Mouse (Mus musculus): Measurements from ENCODE around the gene Klk6.
A peak's percentile ranks its signal among the peaks of the same experiment; 100 is the strongest.

Klk6 gene

DNA sequence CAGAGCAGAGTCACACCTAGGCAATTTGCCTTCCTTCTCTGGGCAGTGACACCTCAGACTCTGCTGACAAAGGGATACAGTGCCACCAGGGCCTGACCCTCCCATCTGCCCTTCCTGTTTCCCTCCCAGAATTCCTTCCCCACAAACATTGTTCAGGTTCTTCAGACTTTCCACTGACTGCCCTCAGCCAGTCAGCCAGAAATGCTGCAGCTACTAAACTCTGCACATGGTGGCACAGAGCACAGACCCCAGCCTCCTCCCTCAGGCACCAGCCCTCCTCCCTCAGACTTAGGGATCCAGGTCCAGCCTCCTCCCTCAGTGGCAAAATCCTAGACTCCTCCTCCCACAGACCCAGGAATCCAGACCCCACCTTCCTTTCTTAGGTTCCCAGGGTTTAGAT is 7.6 kb upstream of the Klk6 start:
- DNase-seq (ENCODE audit: extremely low read depth, insufficient read length, low spot score), result no peak

DNA sequence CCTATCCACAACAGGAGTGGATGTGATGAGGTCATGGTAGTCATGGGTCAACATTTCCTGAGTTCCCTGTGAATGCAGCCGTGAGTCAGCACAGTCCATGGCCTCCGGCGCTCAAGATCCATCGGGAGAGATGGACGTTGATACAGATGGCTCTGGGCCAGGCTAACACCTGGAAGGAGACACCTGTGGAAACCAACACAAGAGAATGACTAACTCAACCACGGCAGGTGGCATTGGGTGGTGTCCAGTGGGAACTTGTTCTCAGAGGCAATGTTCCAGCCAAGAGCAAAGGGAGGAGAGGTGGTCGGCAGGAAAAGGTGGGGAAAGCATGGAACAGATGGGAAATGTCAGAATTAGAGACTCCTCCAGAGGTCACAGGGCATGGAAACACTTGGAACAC is 2.7 kb upstream of the Klk6 start:
- no peak for DNase-seq (ENCODE audit: extremely low read depth, insufficient read length, low spot score)

DNA sequence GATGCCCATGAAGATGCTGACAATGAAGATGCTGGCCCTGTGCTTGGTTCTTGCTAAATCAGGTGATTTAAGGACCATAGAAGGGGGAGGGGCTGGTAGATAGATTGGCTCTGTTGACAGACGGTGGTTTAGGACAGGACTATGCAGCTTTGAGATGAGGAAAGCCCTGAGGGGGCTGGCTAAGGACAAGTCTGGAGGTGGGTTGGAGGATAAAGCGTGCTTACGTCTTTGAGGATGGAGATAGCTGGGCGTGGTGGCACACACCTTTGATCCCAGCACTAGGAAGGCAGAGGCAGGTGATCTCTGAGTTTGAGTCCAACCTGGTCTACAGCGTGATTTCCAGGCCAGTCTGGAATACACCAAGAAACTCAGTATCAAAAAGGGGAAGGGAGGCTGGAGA is 1.8 kb downstream of the Klk6 start:
- no peak for DNase-seq (ENCODE audit: extremely low read depth, insufficient read length, low spot score)

DNA sequence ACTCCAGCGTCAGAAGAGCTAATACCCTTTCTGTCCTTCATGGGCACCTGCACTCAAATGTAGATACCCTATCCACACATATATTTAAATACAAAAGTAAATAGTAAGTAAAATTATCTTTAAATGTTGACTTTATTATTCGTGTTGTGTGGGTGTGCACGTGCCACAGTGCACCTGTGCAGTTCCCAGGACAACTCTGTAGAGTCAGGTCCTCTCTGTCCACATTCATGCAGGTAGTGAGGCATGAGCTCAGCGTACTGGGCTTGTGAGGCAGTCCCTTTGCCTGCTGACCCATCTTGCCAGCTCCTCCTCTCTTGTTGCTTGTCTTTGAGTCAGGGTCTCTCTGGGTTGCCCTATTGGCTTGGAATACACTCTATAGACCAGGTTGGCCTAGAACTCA is 3.4 kb downstream of the Klk6 start:
- DNase-seq (ENCODE audit: extremely low read depth, insufficient read length, low spot score), result no peak

DNA sequence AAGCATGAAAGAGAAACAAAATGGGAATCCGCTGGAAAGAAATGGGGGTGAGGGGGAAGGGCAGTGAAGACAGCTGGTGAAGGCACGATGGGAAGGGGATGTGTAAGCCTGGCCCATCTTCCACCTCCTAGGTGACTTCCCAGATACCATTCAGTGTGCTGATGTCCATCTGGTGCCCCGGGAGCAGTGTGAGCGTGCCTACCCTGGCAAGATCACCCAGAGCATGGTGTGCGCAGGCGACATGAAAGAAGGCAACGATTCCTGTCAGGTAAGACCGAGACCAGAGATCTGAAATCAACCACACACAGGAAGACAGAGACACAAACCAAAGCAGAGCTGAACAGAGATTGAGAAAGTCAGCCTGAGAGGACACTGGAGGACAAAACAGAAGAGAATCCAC is 4.7 kb downstream of the Klk6 start:
- no peak for DNase-seq (ENCODE audit: extremely low read depth, insufficient read length, low spot score)

DNA sequence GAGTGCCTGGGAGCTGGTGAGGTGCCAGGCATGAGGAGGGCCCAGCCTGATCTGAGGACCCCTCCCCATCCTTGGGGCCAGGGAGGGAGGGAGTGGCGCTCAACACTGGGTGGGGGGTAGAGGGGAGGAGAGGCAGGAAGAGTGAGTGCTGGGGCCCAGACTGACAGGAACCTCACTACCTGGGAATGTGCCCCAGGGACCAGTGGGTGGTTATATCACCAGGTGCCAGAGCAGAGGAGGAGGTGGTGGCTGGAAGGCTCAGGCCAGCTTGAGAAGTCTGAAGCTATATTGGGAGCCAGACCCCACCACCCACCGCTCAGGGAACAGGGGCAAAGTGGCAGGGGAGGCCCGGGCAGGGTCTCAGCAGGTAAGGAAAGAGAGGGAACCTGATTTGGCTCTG is 17.4 kb downstream of the Klk6 start, which contains the start of gene Klk5:
Gene Klk5 (plus strand): TSS at position 271 of the 400 bp plus-strand sequence.
- no peak for DNase-seq (ENCODE audit: extremely low read depth, insufficient read length, low spot score)

DNA sequence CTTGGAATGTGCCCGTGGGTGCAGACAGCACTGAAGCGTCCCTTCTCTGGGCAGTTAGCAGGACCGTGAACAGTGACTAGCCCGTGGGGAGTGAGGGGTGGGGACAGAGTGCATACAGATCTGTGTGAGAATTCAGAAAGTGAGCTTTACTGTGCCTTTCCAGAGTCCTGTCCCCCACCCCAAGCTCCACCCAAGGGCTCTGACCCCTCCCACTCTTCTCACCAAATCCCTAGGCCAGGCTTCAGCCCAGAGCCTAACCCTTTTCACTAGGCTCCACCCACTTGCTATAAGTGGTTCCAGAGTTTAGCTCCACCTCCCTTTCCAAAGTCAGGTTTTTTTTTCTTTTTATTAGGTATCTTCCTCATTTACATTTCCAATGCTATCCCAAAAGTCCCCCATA is 19.5 kb downstream of the Klk6 start:
- DNase-seq (ENCODE audit: extremely low read depth, insufficient read length, low spot score), result no peak

DNA sequence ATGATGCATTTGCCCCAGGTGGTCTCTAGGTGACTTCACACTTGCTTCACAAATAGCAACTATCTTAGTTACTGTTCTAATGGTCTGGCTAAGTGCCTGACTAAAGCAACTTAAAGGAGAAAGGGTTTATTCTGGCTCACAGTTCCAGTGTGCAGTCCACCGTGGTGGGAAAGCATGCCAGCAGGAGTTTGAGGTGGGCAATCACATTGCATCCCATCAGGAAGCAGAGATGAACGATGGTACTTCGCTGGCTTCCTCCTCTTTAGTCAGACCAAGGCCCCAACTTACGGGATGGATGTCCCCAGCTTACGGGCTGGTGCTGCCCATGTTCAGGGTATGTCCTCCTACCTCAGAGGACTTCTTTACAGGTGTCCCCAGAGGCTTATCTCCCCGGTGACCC is 27.3 kb downstream of the Klk6 start:
- no peak for DNase-seq (ENCODE audit: extremely low read depth, insufficient read length, low spot score)

DNA sequence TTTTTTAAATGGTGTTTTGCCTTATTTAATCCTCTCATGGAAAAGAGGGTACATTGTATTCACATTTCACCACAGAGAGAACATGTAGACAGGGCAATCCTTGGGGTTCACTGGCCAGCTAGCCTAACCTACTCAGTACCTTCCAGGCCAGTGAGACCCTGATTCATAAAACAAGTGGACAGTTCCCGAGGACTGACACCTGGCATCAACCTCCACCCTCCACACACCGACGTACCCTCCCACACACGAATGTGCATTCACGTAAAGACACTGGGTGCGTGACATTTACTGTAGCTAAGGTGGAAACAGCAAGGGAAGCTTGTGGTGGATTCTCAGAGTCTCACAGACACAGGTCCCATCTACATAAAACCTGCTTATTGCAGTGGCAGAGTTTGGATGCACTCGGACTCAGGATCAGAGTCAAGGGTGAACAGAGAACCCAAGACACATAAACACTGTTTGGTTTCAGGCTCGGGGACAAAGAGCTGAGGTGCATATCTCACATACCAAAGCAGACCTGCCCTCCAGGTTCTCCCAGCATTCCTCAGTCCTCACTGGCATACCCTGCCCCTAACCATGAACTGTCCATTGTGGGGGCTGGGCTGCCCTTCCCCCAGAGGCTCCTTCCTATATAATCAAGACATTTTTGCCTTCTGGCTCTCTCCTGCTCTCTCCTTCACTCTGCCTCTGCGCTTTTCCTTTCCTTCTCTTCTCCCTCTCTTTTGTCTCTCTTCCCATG is 30.5 kb downstream of the Klk6 start:
- DNase-seq (ENCODE audit: extremely low read depth, insufficient read length, low spot score), result no peak

DNA sequence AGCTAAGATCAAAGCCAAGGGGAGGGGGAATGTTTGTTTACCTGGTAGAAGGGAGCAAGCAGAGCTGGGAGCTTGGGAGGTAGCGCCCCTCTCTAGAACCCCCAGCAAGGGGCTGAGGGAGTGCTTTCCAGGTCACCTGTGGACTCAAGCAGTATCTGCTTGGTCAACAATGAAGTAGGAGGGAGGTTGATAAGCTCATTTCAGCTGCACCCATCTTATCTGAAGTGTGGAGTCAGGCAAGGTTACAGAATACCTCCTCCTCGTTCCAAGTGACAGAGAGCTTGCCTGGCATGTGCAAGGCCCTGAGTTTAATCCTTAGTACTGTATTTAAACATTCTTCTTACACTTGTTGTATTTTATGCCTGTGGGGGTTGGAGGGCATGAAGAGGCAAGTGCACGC is 31.4 kb downstream of the Klk6 start:
- DNase-seq (ENCODE audit: extremely low read depth, insufficient read length, low spot score), result no peak

DNA sequence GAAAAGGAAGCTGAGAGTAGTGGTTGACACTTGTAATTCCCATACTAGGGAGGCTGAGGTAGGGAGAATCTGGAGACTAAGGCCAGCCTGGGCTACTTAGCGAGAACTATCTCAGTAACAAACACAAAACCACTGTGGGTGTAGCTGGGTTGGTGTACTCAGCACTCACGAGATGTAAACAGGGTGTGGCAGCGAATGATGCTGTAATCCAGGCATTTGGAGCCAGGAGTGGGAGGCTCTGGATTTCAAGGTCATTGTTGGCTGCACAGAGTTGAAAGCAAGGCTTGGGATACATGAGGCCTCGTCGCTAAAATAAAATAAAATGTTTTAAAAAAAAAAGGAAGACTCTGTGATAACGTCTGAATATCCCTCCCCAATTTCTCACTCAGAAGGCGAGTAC is 32.0 kb downstream of the Klk6 start:
- no peak for DNase-seq (ENCODE audit: extremely low read depth, insufficient read length, low spot score)

DNA sequence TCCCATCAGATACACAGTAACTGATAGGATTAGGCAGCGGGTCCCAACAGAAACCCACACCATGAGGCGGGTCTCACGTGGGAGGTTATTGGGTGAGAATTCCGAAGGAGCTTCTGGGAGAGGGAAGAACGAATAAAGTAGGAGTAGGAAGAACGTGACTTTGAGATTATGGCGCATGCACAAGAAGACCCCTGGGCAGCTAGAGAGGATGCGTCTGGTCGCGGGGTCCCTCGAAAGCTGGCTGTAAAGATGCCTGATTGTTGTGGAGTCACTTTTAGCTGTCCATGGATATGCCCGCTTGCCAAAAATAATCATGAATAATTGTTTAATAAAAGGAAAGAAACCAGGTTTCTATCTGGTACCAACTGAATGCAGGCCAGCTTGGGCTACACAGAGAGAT is 33.2 kb downstream of the Klk6 start:
- DNase-seq (ENCODE audit: extremely low read depth, insufficient read length, low spot score), result no peak

DNA sequence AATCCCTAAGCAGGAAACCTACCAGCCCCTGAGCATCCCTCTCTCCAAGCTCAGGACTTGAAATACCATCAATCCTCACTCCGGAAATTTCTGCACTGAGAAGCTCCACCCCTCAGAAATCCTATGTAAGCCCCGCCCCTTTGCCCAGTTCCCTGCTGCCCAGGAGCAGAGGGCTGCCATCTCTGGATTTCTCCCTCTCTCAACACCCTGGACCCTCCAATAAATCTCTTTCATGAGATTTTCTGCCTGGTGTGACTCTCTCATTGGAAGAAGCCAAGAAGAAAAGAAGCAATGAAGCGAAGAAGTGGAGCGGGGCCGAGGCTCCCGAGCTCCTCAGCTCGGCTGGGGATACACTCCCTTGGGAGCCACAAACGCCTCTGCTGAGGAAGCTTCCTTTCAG is 36.1 kb downstream of the Klk6 start:
- DNase-seq (ENCODE audit: extremely low read depth, insufficient read length, low spot score), result no peak

DNA sequence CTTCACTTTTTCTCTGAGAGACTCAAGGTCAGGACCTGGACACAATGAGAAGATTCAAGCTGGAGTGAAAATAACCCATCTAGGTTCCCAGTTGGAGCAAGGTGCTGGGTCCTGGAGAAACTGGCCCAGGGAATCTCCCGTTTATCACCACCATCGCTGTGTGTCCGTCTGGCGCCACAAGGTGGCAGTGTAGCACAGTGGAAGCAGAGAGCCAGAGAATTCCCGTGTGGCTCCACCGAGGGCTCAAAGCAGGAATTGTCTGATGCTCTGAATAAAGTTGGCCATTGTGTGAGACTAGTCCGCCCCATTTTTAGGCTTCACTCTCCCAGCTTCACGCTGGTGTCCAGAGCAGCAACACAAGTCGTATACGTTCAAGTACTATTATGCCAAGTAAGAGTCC is 48.9 kb downstream of the Klk6 start:
- DNase-seq (ENCODE audit: extremely low read depth, insufficient read length, low spot score), result peak; percentile 11

DNA sequence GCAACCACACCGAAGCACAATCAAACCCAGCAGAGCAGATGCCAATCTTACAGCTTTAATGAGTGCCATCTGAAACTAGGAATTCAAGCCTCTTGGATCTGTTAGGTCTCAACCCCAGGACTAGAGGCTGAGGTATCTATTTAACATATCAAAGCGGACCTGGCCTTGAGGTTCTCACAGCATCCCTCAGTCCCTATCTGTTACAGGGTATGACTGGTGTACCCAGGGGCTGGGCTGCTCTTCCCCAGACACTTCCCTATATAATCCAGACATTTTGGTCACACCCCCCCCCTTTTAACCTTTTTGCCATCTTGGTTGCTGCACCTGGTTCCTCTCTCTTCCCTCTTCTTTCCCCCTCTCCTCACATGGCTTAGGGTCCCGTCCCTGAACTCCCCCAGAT is 49.4 kb downstream of the Klk6 start:
- no peak for DNase-seq (ENCODE audit: extremely low read depth, insufficient read length, low spot score)

DNA sequence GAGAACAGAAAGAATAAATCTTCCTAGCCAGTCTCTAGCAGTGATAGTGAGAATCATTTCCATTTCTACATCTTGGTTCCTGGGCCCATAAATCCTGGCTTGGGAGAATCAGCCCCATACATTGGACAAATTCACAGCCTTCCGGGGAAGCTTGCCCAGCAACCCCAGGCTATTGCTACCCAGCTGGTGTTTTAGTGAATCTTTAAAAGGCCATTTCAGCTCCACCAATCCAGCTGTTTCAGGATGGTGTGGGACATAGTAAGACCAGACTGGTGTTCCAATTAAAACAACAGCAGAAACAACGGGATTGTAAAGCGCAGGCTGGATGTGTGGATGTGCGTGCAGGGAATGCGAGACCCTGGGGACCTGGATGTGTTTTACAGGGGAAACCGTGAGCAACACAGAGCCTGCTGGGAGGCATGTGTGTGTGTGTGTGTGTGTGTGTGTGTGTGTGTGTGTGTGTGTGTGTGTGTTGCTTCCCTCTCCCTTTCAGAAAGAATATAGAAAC is 50.6 kb downstream of the Klk6 start:
- no peak for DNase-seq (ENCODE audit: extremely low read depth, insufficient read length, low spot score)

DNA sequence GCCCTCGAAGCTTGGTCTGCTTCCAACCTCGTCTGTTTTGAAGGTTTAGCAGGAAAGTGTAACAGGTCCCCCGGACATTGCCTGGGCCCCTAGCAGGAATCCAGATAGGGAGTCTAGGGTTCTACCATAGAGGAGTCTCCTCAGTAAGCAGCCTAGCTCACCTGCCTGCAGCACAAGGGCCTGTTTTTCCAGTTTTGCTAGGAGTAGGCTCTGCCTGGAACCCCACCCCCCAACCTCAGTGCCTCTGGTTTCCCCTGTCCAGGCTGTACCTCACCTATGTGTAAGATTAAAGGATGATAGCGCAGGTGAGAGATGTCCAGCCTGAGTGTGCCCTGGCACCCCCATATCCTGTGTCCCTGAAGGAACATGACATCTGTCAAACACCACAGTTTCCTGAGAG is 52.1 kb downstream of the Klk6 start:
- no peak for DNase-seq (ENCODE audit: extremely low read depth, insufficient read length, low spot score)

DNA sequence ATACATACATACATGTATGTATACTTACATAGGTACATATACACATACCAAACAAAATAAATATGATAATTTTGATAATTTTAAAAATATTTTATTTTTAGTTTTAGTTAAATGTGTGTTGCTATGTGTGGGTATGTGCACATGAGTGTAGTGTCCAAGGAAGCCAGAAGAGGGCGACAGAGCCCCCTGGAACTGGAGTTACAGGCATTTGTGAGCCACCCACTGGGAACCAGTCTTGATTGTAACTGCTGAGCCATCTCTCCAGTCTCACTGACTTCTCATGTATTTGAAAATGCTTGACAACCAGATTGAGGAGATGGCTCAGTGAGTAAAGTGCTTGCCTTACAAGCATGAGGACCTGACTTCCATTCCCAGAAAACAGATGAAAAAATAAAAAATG is 54.0 kb downstream of the Klk6 start:
- DNase-seq (ENCODE audit: extremely low read depth, insufficient read length, low spot score), result no peak

DNA sequence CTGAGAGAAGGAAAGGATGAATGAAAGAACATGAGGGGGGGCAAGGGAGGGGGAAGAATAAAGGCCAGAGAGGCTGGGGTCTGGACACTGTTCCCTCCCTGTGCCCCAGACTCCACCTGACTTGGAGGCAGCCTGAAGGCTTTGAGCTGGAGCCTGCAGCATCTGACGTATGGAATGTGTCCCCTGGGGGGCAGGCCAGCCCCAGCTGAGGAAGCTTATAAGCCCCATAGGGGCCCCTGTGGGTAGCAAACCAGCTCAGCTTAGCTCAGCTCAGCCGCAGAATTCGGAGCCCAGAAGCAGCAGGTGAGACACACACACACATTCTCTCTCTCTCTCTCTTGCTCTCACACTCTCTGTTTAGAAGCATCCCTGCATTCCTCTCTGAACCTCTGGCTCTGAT is 56.6 kb downstream of the Klk6 start, which contains the start of gene Klk4:
Gene Klk4 (plus strand): TSS at position 249 of the 400 bp plus-strand sequence.
- DNase-seq (ENCODE audit: extremely low read depth, insufficient read length, low spot score), result no peak
